Mouse (Mus musculus) heart, embryonic 12.5 days (tissue): ENCODE data around the gene Hacd3. TPM values are rescaled to one million over a fixed set of nuclear protein-coding genes. Genes with fewer than 3 reads are reported as not detected.

Experiments used
- ATAC-seq: fragments of 200-750 bp; cut with Nextera tagmentation; 2 replicates; pipeline ENCODE4 v1.8.0; 2017; ENCODE audit warnings: moderate TSS enrichment, moderate library complexity; ENCODE audit not compliant: insufficient number of reproducible peaks, low FRiP score
- H3K27ac ChIP-seq: fragments of 300-500 bp; sonication (generic); 2 replicates; pipeline ENCODE4 v1.5.1; 2016; ENCODE audit warnings: mild to moderate bottlenecking, moderate library complexity; ENCODE audit not compliant: poor library complexity, severe bottlenecking
- H3K27me3 ChIP-seq: fragments of 300-500 bp; sonication (generic); replicated peaks from 2 replicates; pipeline ENCODE4 v1.6.1; 2016; ENCODE audit warnings: mild to moderate bottlenecking, moderate library complexity
- H3K36me3 ChIP-seq: fragments of 300-500 bp; sonication (generic); 2 replicates; pipeline ENCODE4 v1.6.1; 2016; ENCODE audit warnings: mild to moderate bottlenecking, moderate library complexity
- H3K4me1 ChIP-seq: fragments of 300-500 bp; sonication (generic); replicated peaks from 2 replicates; pipeline ENCODE4 v1.6.1; 2016; ENCODE audit warnings: mild to moderate bottlenecking
- H3K4me2 ChIP-seq: fragments of 300-500 bp; sonication (generic); 2 replicates; pipeline ENCODE4 v1.6.1; 2016; ENCODE audit warnings: mild to moderate bottlenecking, moderate library complexity
- H3K4me3 ChIP-seq: fragments of 300-500 bp; sonication (generic); 2 replicates; pipeline ENCODE4 v1.5.1; 2016; ENCODE audit warnings: mild to moderate bottlenecking
- H3K9ac ChIP-seq: fragments of 300-500 bp; sonication (generic); 2 replicates; pipeline ENCODE4 v1.6.1; 2016; ENCODE audit warnings: mild to moderate bottlenecking, moderate library complexity
- H3K9me3 ChIP-seq: fragments of 300-500 bp; sonication (generic); replicated peaks from 2 replicates; pipeline ENCODE4 v1.6.1; 2016; ENCODE audit warnings: mild to moderate bottlenecking, moderate library complexity
- WGBS: fragments of 180-500 bp; shearing (Covaris S2); methylation state at CpG from one replicate; pipeline ENCODE4 v1.1.7; 2016; 5-methylcytosine and 5-hydroxymethylcytosine counted together
- polyA plus RNA-seq: library from polyadenylated mRNA; unstranded; fragments of >200 nt; fragmentation: Nextera tagmentation; extraction: Ambion mirVana; gene quantifications from 2 replicates; pipeline ENCODE4 v1.2.1, GENCODE M21; 2016

Hacd3 gene
- 62.8 and 64.0 TPM in 2 replicates for polyA plus RNA-seq

DNA sequence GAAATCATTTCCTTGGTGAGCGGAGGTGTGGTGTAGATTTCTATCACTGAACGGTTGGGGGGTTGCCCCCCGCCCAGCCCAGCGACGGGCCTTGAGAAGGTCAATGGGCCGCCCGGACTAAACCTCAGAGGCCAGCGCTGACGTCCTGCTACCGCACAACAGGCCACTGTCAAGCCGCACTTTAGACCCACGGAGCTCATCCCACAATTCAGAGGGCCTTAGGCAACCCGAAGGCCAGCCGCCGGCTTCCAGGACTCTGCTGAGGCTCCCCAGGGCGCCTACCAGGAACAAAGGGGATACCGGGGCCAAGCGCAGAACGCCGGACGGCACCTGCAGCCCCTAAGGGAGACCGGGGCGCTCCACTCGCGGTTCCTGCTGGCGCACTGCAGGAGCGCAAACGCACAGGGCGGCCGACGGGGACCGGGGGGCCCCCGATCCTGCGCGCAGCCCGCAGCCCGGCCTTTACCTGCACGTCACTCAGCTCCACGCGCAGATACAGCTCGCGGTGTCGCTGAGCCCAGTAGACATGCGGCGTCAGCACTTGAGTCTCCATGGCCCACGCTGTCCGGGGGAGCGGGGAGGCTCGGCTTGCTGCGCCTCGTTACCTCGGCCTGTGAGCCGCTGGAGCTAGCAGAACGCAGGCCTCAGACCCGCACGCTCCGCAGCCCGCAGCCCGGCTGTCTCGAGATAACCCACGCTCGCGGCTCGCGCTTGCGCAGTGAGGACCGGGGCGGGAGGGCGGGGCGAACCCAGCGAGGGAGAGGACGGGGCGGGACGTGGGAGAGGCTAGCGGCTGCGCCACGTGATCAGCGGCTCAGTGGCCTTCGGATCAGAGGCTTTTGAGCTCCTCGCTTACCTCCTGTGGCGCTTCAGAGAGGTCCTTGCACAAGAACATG is at the start of gene Hacd3:
Gene Hacd3 (minus strand): TSS at position 703 of the 896 bp plus-strand sequence.
- ATAC-seq = peak; percentile 95
- under 1% methylated on average over 81 of the region's 81 CpGs for whole genome bisulfite sequencing
- Histone ChIP-seq H3K36me3 (no peaks in the 10 kb centered on the region), H3K4me2 (peak within 1 kb of the TSS; percentile 89), H3K27me3 (no peaks in the 10 kb centered on the region), H3K4me1 (peaks cover 36% of the 10 kb centered on the region), H3K27ac (peak within 1 kb of the TSS; percentile 60), H3K9ac (peak within 1 kb of the TSS; percentile 93), H3K4me3 (peak within 1 kb of the TSS; percentile 95), H3K9me3 (no peaks in the 10 kb centered on the region)

DNA sequence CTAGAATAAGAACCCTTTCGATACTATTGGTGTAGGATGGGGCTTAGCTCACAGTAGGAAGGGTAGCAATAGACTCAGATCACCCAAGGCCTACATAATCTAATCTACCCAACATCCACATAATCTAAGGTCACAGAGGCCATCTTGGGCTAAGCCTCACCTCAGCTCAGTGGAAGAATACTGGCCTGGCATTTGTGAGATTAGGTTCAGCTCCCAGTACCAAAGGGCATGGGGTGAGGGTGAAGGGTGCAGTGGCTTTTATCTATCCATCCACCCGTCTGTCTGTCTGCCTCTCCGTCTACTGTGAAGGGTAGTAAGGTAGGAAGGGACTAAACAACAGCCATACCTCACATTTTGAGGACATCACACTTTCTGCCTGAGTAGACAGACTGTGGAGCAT is 49.1 kb upstream of the Hacd3 start:
- 71% methylated on average over 3 of the region's 3 CpGs for WGBS

DNA sequence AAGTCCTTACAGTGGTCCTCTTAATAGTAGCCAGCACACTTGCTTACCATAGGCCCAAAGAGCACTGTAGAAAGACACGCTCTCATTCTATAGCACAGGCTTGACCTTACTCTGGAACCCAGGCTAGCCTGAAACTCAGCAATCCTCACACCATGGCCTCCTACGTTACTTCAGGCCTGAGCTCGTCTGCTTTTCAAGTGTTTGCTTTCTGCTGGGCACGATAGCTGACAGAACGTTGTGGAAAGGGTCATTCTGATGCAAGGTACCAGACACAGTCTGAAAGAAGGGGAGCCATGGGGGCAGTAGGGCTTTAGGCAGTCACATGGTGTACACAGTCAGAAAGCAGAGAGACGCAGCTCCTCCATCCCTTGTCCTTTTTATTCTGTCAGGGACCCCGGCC is 42.8 kb upstream of the Hacd3 start:
- H3K9ac ChIP-seq = no peak overlapping the region
- no peak overlapping the region for H3K4me2 ChIP-seq
- no peak overlapping the region for H3K27ac ChIP-seq
- ATAC-seq = no peak
- H3K9me3 ChIP-seq = no peaks in the 10 kb centered on the region
- no peak overlapping the region for H3K4me3 ChIP-seq
- peaks cover 78% of the 10 kb centered on the region for H3K36me3 ChIP-seq
- H3K27me3 ChIP-seq = no peaks in the 10 kb centered on the region
- H3K4me1 ChIP-seq = no peaks in the 10 kb centered on the region
- 91% methylated on average over 7 of the region's 7 CpGs for WGBS

More for the DNA sequence above, 49.1 kb upstream of the Hacd3 start:
- Histone ChIP-seq H3K4me2 (no peak overlapping the region), H3K4me1 (0 out of 2 replicates have a peak, but pooled peaks cover 4% of the 10 kb centered on the region), H3K9me3 (no peaks in the 10 kb centered on the region), H3K4me3 (no peak overlapping the region), H3K27ac (no peak overlapping the region; the same call in 1 of the 2 replicates), H3K9ac (no peak overlapping the region), H3K27me3 (no peaks in the 10 kb centered on the region), H3K36me3 (peaks cover 88% of the 10 kb centered on the region)
- ATAC-seq = no peak

DNA sequence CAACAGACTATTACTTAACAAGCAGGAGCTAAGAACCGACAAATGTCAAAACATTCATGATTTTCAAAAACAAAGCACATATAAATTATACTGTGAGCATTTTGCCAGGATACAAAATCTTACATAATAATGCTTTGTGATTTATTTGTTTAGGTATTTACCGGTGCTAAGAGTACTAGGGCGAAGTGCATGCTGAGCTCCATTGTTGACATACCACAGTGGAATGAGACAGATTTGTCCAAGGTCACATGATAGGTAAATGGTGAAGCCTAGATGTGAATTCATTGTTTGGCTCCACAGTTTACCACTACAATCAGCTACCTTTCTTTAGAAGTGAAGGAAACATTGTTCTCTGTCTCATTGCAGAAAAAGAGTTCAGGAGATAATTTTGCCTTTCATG is 29.5 kb upstream of the Hacd3 start:
- H3K9ac ChIP-seq = no peak overlapping the region
- 95% methylated on average over 3 of the region's 3 CpGs for WGBS
- H3K4me2 ChIP-seq = no peak overlapping the region
- H3K36me3 ChIP-seq = peaks cover 87% of the 10 kb centered on the region
- H3K4me3 ChIP-seq = no peak overlapping the region
- no peak for ATAC-seq
- H3K9me3 ChIP-seq = no peaks in the 10 kb centered on the region
- no peak overlapping the region for H3K27ac ChIP-seq
- no peaks in the 10 kb centered on the region for H3K27me3 ChIP-seq
- no peaks in the 10 kb centered on the region for H3K4me1 ChIP-seq

DNA sequence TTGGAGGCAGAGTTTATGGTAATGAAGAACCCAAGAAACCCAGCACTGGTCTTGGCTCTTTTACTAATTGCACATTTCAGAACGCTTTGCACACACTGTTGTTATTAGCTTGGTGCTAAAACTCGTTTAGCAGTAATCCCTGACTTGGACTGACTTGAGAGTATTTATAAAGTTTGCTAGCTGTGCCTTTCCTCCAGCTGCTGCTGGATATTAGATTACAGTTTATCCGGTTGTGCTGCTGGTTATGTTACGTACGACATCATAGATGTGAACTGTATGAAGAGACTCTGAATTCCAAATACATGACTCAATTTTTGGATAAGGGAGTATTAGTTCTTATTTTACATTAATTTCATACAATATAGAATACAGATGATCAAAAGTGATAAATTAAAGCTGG is 27.9 kb upstream of the Hacd3 start:
- H3K9ac ChIP-seq = no peak overlapping the region
- H3K4me2 ChIP-seq = no peak overlapping the region
- no peak overlapping the region for H3K4me3 ChIP-seq
- H3K9me3 ChIP-seq = no peaks in the 10 kb centered on the region
- peaks cover 85% of the 10 kb centered on the region for H3K36me3 ChIP-seq
- H3K27me3 ChIP-seq = no peaks in the 10 kb centered on the region
- WGBS = 93% methylated on average over 5 of the region's 5 CpGs
- H3K27ac ChIP-seq = no peak overlapping the region
- no peak for ATAC-seq
- H3K4me1 ChIP-seq = no peaks in the 10 kb centered on the region

DNA sequence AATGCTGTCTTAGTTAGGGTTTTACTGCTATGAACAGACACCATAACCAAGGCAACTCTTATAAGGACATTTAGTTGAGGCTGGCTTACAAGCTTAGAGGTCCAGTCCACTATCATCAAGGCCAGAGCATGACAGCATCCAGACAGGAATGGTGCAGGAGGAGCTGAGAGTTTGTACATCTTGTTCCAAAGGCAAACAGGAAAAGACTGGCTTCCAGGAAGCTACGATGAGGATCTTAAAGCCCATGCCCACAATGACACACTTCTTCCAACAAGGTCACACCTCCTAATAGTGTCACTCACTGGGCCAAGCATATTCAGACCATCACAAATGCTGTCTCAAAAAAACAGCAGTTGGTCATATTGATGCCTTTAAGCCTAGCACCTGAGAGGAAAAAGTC is 25.5 kb upstream of the Hacd3 start:
- Histone ChIP-seq H3K27ac (no peak overlapping the region), H3K9ac (no peak overlapping the region), H3K27me3 (no peaks in the 10 kb centered on the region), H3K9me3 (no peaks in the 10 kb centered on the region), H3K4me2 (no peak overlapping the region), H3K4me1 (no peaks in the 10 kb centered on the region), H3K36me3 (peaks cover 84% of the 10 kb centered on the region), H3K4me3 (no peak overlapping the region)
- WGBS = 81% methylated on average over 1 of the region's 1 CpGs
- ATAC-seq = no peak

DNA sequence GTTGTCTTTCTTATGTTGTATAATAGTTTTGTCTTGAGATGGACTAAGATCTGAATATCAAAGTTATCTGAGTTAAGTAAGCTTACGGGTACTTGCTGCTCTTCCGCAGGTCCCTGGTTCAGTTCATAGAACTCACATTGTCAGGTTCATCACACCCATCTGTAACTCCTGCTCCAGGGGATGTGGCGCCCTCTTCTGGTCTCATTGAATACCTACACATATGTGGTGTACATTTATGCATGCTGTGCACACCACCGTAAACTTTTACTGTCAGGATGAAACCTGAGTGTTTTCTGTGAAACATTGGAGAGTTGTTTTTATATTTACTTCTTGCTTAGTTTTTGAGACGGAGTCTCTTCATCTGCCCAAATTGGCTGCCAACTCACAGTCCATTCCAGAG is 19.9 kb upstream of the Hacd3 start:
- H3K36me3 ChIP-seq = peaks cover 75% of the 10 kb centered on the region
- no peaks in the 10 kb centered on the region for H3K27me3 ChIP-seq
- H3K4me2 ChIP-seq = no peak overlapping the region
- no peak overlapping the region for H3K4me3 ChIP-seq
- no peaks in the 10 kb centered on the region for H3K4me1 ChIP-seq
- no peak for ATAC-seq
- H3K27ac ChIP-seq = no peak overlapping the region
- WGBS = 95% methylated on average over 5 of the region's 5 CpGs
- H3K9ac ChIP-seq = no peak overlapping the region
- no peaks in the 10 kb centered on the region for H3K9me3 ChIP-seq

DNA sequence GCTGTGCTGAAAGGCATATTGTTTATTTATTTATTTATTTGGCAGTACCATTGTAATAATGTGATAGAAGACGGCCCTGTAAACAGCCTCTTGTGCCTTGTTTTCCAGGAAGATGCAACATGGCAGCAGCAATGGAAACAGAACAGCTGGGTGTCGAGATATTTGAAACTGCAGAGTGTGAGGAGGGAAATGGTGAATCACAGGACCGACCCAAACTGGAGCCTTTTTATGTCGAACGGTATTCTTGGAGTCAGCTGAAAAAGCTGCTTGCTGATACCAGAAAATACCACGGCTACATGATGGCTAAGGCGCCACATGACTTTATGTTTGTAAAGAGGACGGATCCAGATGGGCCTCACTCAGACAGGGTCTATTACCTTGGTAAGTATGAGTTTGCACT is 15.4 kb upstream of the Hacd3 start:
- WGBS = 83% methylated on average over 8 of the region's 8 CpGs
- peaks cover 10% of the 10 kb centered on the region for H3K4me1 ChIP-seq

DNA sequence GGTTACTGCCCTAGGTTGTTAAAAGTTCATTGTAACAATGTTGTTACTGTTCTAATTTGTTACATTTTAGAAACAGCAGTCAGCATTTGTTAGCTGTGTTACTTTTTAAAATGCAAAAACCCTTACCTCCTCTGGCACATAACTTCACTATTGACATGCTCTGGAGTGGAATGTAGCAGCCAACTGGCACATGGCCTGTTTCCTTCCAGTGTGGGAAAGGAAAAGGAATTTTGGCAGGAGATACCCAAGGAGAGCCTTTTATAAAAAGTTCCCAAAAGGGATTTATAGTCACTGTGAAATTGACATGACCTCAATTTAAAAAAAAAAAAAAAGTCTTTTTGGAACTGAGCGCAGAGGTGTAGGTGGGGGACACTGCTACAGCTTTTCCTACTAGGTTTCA is 15.0 kb upstream of the Hacd3 start:
- H3K9ac ChIP-seq = no peak overlapping the region
- H3K4me1 ChIP-seq = peaks cover 12% of the 10 kb centered on the region
- no peak overlapping the region for H3K4me3 ChIP-seq
- no peak overlapping the region for H3K4me2 ChIP-seq
- peaks cover 39% of the 10 kb centered on the region for H3K36me3 ChIP-seq
- H3K9me3 ChIP-seq = no peaks in the 10 kb centered on the region
- no peak overlapping the region for H3K27ac ChIP-seq
- H3K27me3 ChIP-seq = no peaks in the 10 kb centered on the region
- WGBS = 97% methylated on average over 1 of the region's 1 CpGs
- no peak for ATAC-seq

More for the DNA sequence above, 15.4 kb upstream of the Hacd3 start:
- no peaks in the 10 kb centered on the region for H3K27me3 ChIP-seq
- H3K9ac ChIP-seq = no peak overlapping the region
- no peak for ATAC-seq
- no peak overlapping the region for H3K27ac ChIP-seq
- no peak overlapping the region for H3K4me2 ChIP-seq
- H3K9me3 ChIP-seq = no peaks in the 10 kb centered on the region
- no peak overlapping the region for H3K4me3 ChIP-seq
- peaks cover 42% of the 10 kb centered on the region for H3K36me3 ChIP-seq

DNA sequence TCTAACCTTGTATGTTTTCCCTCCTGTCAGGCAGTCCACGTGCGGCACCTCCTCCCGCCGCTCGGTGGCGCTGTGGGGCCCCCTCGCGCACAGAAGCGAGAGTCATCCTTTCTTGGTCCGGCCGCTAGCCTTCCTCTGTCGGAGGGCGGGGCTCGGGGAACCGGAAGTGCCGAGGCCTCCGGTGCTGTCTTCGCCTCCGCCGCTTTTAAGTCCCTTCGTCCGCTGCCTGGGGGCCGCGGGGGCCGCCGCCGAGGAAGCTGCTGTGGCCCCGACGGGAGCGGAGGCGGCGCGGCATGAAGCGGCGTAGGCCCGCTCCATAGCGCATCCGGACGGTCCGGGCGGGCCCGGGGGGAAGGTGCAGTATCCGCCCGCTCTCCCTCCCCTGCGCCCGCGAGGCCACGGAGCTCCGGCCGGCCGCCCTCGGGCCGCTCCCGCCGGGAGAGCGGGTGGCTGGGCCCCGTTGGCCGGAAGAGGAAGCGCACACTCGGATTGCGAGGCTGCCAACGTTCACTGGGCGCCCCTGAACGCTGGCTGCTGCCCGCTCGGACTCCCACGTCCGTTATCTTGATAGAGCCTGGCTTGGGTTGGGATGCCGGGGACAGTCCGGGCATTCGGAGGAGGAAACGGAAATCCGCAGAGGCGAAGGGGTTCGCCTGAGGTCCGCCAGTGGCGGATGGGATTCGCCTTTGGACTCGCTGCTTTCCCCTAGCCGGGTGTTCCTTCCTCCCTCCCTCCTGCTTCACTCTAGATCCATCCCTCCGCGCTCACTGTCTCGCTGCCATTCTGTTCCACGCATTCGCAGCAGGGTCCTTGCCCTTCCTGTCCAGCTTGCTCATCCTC is 11.0 kb upstream of the Hacd3 start, which contains the start of gene Dpp8:
Gene Dpp8 (plus strand): TSS at position 146 of the 840 bp plus-strand sequence.
- H3K27me3 ChIP-seq = no peaks in the 10 kb centered on the region
- peaks cover 5% of the 10 kb centered on the region for H3K36me3 ChIP-seq
- peak within 1 kb of the TSS; percentile 97 for H3K4me2 ChIP-seq
- H3K4me1 ChIP-seq = peaks cover 12% of the 10 kb centered on the region
- H3K9ac ChIP-seq = peak within 1 kb of the TSS; percentile 95
- ATAC-seq = peak; percentile 94
- H3K4me3 ChIP-seq = peak within 1 kb of the TSS; percentile 90
- peak within 1 kb of the TSS; percentile 95 for H3K27ac ChIP-seq
- H3K9me3 ChIP-seq = no peaks in the 10 kb centered on the region
- WGBS = under 1% methylated on average over 75 of the region's 85 CpGs

DNA sequence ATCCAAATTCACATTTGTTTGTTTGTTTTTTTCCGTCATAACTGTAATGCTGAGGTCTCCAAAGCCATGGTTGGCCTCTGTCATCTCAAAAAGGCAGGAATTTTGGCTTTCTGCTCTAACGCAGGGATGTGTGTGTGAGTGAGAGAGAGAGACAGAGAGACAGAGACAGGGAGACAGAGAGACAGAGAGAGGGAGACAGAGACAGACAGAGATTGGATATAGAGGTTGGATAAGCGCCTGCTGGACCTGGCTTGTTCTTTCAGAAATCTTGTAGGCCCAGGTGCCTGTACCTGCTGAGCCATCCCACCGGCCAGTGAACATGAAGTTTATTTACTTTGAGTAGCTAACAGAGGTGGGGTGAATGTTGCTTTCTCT is 10.4 kb upstream of the Hacd3 start:
- no peaks in the 10 kb centered on the region for H3K9me3 ChIP-seq
- peak overlapping the region; percentile 90 for H3K4me3 ChIP-seq
- ATAC-seq = no peak
- no peak overlapping the region for H3K27ac ChIP-seq
- 36% methylated on average over 4 of the region's 4 CpGs for WGBS
- H3K9ac ChIP-seq = peak overlapping the region; percentile 95
- no peaks in the 10 kb centered on the region for H3K27me3 ChIP-seq
- peaks cover 2% of the 10 kb centered on the region for H3K36me3 ChIP-seq
- peak overlapping the region; percentile 97 for H3K4me2 ChIP-seq
- H3K4me1 ChIP-seq = peaks cover 12% of the 10 kb centered on the region
